Mouse (Mus musculus) inflammation-experienced regulatory T-cells, adult 6 months (primary cell): ENCODE measurements around the gene Cd81. TPM values are rescaled to one million over a fixed set of nuclear protein-coding genes. Genes with fewer than 3 reads are reported as not detected.

Experiments used
- ATAC-seq: one replicate; pipeline ENCODE4 v1.8.0; 2017
- polyA plus RNA-seq, 3 experiments: library from polyadenylated mRNA; unstranded; fragments of 100-300 nt; shearing (Covaris generic); gene quantifications; one replicate each; pipeline ENCODE4 v1.2.1; 2017

Gene Cd81
- 100 to 1,000 TPM; 237 to 292 (median 262) TPM for polyA plus RNA-seq

DNA sequence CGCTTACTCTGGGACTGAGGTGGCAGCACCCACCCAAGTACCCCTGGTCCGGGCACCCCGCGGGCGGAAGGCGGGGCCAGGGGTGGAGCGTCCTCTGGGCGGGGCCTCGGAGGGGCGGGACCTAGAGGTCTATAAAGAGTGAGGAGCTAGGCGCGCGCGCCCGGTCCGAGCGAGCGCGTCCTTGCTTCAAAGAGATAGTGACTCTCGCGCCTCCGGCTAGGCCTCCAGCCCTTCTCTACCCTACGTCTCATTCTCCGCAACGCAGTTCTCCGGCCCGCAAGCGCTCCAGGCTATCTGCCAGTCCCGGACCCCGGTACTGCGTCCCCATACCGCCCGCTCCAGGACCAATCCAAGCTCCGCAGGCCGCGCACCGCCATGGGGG, at the start of gene Cd81:
Gene Cd81 (plus strand): TSS at position 114 of the 382 bp plus-strand sequence.
- ATAC-seq: peak; percentile 77

DNA sequence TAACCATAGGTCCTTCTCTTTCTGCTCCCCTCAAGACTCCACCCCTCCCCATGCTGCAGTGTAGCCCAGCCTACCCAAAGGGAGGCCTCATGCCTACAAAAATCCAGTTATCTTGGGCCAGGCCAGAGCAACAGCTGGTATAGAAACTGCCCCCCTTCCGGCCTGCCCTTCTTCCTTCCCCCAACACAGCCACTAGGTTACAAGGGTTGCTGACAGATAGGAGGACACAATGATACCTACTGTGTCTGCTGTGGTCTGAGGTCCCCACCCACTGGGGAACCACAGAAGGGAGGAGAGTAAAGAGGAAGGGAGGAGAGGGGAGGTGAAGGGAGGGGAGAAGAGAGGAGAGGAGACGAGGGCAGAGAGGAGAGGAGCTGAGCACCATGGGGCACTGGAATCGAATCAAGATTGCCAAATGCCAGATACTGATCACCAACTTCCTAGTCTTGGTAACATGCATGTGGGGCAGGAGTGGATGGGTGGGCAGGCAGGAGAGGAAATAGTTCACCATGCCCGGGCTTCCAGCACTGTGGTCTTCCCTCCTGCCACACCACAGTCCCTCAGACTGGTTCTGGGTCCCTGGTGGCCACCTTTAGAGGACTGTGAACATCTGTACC, 47.7 kb upstream of the Cd81 start, which contains the start of gene Tspan32:
Gene Tspan32 (plus strand): TSS at position 320 of the 617 bp plus-strand sequence.
- ATAC-seq: peak; percentile 62

DNA sequence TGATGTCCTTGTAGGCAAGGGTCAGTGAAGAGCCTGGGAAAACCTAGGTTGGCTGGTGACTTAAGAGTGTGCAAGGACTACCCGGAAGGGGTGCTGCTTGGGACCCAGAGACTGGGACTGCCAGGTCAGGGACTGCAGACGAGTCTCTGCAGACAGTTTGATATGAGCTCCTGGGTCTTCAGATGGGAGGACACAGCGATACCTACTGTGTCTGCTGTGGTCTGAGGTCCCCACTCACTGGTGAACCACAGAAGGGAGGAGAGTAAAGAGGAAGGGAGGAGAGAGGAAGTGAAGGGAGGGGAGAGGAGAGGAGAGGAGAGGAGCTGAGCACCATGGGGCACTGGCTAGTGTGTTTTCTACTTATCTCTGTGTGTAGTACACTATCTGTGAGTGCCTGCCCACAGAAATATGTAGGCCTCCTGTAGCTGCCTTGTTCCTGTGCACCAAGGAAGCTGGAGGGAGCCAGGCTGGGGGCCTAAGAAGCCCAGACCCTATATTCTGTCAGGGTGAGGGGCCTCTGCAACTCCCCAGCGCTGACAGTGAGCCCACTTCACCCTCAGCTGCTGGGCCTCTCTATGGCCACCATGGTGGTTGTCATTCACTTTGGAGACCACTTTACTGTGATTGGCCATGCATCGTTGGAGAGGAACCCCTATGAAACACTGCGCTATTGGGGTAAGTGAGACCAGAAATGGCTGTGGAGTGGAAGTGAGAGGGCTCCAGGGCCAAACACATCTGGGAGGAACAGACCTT, 47.0 kb upstream of the Cd81 start:
- ATAC-seq: peak; percentile 49

DNA sequence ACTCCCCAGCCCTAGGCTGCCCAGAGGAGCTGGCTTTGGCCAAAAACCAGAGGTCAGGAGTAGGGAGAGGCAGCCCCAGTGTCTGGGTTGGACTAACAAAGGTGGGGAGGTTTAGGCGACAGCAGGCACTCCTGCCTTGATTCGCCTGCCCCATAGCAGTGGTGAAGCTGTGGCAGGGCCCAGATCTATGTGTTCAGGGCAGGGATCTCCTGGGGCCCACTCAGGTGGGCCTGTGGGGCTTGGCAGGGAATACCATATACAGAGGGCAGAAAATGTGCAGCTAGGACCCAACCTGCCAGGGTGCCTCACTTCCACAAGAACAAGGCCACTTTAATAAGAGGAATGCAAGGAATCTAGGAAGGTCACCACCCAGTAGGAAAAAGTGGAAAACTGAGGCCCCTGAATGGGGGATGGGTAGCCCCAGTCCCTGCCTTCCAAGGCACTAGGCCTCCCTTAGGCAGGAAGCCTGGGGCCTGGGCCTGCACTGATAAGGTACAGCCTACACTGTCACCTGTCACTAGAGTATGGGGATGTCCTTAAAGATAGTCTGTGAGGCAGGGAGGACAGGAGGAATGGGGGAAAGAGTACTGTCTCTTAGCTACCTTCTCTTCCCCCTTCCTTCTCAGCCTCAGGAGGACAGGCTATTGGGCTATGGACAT, 46.3 kb upstream of the Cd81 start:
- ATAC-seq: no peak

DNA sequence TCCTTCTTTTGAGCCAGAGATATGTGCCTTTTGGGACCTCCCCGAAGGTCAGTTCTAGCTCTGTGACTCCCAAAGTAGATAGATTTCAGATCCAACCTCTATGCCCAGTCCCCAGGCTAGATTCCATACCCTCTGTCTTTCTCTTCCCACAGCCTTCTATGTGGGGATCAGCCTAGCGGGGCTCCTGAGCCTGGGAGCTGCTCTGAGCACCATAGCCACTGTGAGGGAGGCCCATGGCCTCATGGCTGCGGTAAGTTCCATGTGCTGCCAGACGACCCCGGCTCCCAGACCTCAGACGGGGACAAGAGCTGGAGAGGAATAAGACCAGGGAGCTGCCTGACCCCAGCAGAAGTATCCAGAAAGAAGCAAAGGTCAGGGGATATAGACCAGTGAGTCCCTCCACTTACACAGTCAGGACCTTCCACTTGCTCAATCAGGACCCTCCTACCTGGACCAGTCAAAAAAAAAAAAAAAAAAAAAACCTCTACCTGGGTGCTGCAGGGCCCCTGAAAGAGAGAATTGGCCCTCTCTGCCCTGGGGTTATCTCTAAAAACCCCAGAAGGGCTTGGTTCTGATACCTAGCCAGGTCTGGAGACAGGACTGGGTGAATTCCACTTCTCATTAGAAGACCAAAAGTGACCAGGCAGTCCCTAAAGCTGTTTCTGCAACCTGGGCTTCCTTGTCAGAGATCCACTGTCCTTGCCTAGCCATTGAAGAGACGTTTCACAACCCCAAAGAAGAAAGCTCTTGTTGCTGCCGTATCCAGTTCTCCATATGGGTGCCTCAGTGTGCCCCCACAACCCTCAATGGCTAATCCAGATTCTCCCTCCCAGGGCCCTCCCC, 45.6 kb upstream of the Cd81 start:
- no peak for ATAC-seq

DNA sequence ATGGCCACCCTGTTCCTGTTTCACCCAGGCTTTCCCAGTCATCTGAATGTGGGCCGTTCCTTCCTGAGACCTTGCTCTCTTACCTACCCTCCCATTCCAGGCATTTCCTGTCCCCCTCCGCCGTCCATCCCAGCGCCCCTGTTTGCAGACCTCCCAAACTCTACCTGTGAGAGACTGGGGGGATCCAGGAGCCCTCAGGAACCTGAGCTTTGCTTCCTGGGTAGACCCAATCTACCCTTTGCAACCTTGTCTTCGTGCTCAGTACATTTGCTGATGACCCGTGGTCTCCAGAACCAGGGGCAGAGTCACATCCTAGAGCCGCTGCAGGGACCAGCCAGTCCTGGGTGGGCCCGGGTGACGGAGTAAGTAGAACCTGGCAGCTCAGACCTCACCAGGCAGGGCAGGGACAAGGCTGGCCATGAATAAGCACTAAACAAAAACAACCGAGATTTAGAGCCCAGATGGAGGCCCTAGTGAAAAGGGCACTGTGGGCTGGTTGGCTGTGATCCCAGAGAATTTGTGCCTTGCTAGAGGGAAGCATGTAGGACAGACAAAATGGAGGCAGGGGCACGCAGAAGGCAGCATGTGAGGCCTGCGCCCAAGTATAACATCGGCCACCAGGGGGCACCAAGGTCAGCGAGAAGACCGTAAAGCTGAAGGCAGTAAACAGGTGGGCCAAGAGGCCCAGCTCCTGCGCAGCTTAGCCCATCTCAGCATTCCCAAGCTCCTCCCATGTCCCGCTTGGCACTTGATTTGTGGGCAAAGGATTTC, 44.8 kb upstream of the Cd81 start:
- ATAC-seq: peak; percentile 59

DNA sequence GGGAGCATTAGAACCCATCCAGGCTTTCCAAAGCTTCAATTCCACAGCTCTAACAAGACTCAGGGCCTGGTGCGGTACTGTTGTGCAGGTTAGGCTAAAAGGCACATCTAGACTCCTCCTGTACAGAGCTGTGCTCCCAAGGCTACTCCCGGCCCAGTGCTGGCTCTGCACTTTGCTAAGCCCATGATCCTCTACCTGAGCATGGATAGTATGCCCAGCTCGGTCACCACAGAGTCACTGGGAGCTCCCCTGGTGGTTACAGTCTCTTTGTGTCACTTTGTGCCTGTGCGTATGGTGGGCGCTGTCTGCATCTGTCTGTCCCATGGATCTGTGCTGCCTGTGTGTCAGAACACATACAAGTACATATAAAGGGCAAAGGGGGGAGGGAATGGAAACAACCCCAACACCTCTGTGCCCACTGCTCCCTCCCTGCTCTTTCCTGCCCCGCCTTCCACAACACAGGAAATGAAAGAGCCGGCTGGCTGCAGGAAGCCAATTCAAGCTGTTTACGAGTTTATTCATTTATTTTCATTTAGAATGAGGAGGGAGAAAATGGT, 44.1 kb upstream of the Cd81 start:
- peak; percentile 69 for ATAC-seq

DNA sequence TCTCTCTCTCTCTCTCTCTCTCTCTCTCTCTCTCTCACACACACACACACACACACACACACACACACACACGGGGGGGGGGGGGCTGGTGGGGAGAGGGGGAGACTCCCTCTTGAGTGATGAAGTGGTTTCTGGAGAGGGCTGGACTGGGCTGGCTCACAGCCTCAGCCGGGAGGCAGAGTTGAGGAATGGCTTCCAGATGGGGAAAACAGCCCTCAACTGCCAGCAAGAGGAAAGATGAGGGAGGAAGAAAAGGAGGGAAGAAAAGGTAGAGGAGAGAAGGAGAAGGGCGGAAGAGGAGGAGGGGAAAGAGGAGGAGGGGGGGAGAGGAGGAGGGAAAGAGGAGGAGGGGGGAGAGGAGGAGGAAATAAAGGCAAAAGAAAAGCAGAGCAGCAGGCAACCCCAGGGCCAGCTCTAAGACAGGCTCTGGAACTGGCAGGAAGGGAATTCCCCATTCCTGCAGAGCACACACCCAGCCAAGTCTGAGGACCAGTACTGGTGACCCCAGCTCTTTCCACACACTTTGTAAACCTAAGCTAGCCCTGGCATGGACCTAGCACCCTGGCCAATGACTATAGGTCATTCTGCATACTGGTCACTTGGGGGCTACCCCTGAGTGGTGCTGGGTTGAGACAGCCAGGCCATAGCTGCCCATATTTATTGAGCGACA, 43.4 kb upstream of the Cd81 start:
- no peak for ATAC-seq

DNA sequence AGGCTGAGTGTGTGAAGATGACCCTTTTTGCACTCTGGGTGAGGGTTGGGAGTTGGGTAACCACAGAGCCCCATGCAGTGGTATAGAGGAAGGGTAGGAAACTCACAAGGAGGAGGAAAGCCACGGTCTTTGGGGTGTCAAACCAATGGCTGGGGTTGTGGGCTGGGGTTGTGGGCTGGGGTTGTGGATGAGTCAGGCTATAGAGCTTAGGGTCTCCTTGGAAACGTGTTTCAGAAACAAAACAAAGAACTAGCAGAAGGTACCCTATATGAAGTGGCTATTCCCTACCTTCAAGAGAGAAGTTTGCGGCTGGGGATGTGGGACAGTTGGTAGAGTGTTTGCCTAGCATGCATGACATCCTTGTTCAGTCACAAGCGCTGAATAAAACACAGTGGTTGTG, 42.5 kb upstream of the Cd81 start:
- no peak for ATAC-seq

DNA sequence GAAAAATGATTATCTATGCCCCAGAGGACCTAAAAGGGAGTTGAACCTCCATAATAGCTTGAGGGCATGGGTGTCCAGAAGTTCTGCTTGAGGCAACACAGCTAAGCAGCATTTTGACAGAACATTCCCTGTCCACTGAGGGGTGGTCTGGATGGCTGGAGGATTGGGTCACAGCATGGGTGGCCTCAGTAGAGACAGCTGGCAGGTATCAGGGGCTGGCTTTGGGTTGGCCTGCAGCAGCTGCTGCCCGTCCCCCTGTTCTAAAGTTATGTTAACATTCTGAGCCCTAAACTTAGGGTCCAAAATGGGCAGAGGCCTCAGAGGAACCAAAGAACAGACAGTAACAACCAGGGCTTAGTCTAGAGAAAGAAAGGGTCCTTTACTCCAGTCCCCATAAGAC, 41.3 kb upstream of the Cd81 start:
- ATAC-seq: no peak

DNA sequence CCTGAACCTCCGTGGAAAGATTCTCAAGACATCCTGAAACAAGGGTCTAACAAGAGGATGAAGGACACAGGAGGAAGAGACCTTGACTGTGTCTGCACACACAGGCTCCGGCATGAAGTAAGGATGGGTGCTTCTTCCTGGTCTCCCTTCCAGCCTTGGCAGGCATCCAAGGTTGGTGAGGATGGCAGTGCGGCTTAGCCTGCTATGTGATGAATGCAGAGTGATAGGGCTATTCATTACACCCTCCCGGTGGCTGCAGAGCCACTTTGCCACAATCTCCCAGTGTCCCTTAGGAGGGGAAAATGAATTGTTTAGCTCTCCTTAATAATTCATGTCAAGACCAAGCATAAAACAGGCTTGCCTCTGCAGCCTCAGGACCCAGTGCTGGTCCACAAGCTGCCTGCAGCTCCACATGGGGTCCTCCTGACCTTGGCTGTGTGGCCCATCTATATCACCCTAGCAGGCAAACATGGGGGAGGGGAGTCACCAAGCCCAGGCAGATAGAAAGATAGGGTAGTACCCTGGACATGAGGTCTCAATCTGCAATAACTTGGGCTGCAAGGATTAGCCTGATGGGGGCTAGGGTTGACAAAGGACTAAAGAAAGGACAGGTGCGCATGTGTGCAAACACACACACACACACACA, 40.2 kb upstream of the Cd81 start:
- ATAC-seq: no peak

DNA sequence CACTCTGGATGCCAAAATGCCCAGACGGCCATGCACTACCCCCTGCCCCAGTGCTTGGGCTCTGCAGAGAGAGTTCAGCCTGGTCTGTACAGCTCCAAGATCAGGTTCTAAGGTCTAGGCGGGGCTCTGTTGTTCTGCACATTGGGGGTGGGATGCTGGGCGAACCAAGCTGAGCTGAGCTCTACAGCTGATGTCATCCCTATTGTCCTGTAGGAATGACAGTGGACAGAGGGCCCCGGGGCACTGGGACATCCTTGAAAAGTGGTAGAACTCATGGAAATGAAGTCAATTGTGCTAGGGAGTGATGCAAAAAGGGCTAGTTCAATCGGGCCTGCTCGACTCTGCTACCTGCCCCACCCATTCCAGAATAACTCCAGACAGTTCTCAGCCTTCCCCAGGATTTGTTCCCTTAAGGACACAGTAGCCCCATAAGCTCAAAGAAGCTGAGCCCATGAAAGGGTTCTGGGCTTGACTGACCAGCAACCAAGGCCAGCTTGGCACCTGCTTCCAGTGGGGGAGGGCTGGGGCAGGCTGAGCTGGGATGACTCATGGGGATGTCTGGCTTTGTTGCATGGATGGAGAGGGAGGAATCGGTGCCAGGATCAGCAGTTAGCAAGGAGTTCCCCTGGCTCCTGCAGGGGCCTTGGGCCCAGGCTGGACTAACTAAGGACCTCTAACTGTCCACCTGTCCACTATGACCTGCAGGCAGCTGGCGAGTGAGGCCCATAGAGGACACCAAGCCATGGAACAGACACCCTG, 38.9 kb upstream of the Cd81 start:
- no peak for ATAC-seq

DNA sequence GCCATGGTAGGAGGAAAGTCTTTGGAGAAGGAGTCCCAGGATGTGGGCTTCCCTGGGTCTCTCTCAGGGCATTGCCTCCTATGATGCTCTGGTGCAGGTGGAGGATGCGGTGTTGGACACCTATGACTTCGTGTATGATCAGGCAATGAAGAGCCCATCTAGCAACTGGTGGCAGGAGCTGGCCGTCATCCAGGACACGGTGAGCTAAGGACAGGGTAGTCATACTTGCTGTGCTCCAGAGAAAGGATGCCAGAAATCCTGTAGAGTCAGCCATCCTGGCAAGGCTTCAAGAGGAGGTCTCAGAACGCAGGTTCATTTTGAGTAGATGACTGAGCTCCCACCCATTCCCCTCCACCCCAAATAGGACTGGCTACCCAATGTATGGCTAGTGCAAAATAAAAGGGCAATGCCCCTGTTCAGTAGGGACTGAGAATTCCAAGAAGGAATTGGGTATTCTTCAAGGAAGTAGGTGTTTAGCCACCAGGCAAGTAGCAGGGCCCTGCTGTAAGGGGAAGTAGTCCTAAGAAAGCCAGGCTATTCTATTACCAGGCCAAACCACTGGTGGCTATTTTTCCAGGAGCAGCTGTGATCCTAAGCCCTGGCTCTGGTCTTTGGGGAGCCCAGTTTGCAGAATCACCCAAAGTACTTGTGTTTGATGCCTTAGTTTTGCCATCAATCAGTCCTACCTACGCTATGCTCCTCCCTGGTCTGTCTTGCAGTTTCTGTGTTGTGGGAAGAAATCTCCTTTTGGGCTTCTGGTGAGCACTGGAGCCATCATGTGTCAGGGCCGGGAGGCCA, 37.5 kb upstream of the Cd81 start:
- ATAC-seq: no peak

DNA sequence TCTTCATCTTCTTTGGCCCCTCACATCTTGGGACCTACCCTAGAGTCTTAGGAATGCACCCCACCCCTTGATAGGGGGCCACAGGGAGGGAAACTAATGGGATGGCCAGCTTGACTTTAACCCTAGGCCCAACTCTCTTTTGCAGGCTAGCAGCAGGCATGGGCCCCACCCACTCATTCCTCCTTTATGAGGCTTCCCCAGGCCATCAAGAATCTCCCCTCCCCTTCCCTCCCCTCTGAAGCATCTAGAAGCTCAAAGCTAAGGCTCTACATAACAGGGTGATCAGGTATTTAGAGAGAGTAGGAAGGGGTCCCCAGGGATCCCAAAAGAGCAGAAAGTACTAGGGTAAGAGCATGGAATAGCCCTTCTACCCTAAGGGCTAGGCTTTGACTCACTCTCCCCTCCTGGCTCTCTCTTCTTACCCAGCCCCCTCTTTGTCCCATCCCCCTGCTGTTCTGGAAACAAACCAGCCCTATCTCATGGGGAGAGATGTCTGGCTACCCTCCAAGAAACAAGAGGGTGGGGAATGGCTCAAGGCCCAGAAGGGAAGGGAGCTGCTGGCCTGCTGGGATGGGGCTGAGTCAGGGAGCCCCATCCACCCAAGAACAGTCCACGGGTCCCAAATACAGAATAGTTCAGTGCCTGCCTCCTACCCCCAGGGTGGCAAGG, 36.6 kb upstream of the Cd81 start:
- ATAC-seq: no peak

DNA sequence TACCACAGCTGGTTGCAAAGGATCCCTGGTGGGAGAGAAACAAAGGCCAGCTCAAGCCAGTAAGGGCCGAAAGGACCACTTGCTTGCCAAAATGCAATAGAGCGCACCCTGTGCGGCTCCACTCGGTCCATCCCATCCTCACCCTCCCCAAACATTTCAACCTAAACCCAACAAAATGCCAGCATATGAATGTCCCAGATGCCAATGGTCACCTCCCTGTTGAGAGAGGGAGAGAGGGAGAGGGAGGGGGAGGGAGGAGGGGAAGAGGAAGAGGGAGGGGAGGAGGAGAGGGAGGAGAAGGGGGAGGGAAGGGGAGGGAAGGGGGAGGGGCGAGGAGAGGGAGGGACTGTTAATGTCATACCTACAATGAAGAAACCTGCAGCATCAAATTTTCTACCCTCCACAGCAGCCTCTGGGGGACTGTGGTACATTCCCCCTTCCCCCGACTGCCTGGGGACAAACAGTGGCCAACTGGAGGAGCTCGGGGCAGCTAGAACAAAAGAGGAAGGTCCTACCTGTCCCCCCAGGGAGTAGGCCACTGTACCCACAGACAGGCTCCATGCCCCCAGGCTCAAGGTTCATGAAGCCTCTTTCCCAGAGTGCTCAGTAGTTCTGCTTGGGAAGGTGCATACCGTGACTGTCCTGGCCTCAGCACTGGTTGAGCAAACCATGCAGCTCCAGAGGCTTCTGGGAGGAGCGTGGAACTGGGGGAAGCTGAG, 36.0 kb upstream of the Cd81 start:
- no peak for ATAC-seq

DNA sequence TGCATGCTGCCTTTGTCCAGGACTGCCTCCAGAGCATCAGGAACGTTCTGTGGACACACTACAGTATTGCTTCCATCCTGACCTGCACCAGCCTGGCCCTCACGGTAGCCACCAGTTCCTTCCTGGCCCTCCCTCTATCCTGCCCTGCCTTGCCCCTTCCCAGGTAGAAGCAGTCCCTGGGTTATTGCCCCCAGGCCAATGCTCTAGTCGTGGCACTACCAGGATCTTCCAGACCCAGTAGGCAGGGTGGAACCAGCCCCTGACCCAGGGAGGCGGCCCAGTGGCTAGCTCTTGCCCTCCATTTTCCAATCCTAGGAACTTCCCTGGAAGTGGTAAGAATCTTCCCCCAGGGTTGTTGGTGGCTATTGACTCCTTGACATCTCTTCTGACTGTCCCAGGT, 35.4 kb upstream of the Cd81 start:
- ATAC-seq: no peak

DNA sequence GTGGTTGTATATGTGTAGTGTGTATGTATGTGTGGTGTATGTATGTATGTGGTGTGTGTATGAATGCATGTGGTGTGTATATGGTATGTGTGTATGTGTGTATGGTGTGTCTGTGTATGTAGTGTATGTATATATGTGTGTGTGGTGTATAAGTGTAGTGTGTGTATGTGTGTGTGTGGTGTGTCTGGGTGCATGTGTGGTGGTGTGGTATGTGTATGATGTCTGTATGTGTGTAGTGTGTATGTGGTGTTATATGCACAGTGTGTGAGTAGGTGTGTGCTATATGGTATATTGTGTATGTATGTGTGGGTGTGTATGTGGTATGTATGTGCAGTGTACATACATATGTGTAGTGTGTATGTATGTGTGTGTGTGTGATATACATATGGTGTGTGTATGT, 32.5 kb upstream of the Cd81 start:
- ATAC-seq: no peak

DNA sequence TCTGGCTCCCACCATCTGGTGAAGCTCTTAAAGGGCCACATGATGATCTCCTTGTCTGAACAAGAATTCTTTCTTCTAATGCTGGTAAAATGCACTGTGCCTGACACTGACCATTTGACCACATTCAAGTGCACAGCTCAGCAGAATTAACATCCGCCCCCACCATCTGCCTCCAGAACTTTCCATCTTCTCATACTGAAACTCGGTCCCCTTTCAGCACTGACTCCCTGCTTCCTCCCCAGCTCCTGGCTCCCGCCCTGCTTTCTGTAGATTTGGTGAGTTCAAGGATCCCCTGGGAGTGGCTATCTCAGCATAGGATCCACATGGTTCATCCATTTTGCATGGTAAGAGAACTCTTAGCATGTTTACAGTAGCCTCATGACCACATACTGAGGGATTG, 31.8 kb upstream of the Cd81 start:
- ATAC-seq: peak; percentile 26
